Mouse (Mus musculus): ENCODE results near the gene Col4a2.

GRCm38 (mm10) chr8:11352514-11352913 is 39.9 kb downstream of the Col4a2 start:
- TF ChIP-seq EP300 (optimal IDR thresholded peaks at IDR 0.05) = no peak
- TF ChIP-seq CTCF (IDR thresholded peaks at IDR 0.05; ENCODE audit: low read depth) = no peak
